Mouse (Mus musculus) bone marrow macrophage, adult 2 months (primary cell): Measurements from ENCODE around the gene Ptcra.

Source experiments
- CTCF ChIP-seq: IDR thresholded peaks from 2 replicates; pipeline ENCODE4 v1.5.1; 2012; ENCODE audit warnings: low read depth, mild to moderate bottlenecking, low read length, moderate library complexity
- POLR2A ChIP-seq: IDR thresholded peaks from 2 replicates; pipeline ENCODE4 v1.6.1; 2012; ENCODE audit warnings: mild to moderate bottlenecking, low read depth, low read length, borderline replicate concordance

GRCm38 (mm10) chr17:46728496-46728895 is 35.0 kb downstream of the Ptcra start:
- no peak for TF ChIP-seq CTCF
- no peak for TF ChIP-seq POLR2A
